Mouse (Mus musculus) erythroblast, embryonic 14.5 days (primary cell): ENCODE data around the gene Chmp3. TPM values are rescaled to one million over a fixed set of nuclear protein-coding genes. Genes with fewer than 3 reads are reported as not detected.

Experiments used
- H3K27me3 ChIP-seq: 2 replicates; pipeline ENCODE4 v1.6.1; 2012; ENCODE audit warnings: inconsistent platforms; ENCODE audit not compliant: control insufficient read depth
- H3K36me3 ChIP-seq: 2 replicates; pipeline ENCODE4 v1.6.1; 2012; ENCODE audit warnings: mild to moderate bottlenecking, inconsistent platforms; ENCODE audit not compliant: control insufficient read depth
- H3K4me1 ChIP-seq: 2 replicates; pipeline ENCODE4 v1.6.1; 2012; ENCODE audit warnings: inconsistent platforms; ENCODE audit not compliant: control insufficient read depth
- H3K4me3 ChIP-seq: replicated peaks from 2 replicates; pipeline ENCODE3; 2012; ENCODE audit warnings: moderate library complexity, mild to moderate bottlenecking, inconsistent platforms
- H3K9me3 ChIP-seq: 2 replicates; pipeline ENCODE4 v1.6.1; 2012; ENCODE audit warnings: low read length, inconsistent platforms, mixed read lengths; ENCODE audit not compliant: control insufficient read depth
- GATA1 ChIP-seq: IDR thresholded peaks from 2 replicates; pipeline ENCODE4 v1.6.1; 2012; ENCODE audit warnings: low read length, inconsistent platforms, mixed read lengths
- TAL1 ChIP-seq: IDR thresholded peaks from 3 replicates; pipeline ENCODE4 v1.6.1; 2012; ENCODE audit warnings: low read length, inconsistent platforms, mixed read lengths
- polyA plus RNA-seq: library from polyadenylated mRNA; stranded (reverse); fragments of >175 nt; gene quantifications from 2 replicates; pipeline ENCODE4 v1.2.3, GENCODE M21; 2012

The Chmp3 gene
- polyA plus RNA-seq, 1 experiment = 4.9 TPM

GRCm38 (mm10) chr6:71624723-71625122 lies 81.1 kb downstream of the Chmp3 start:
- Histone ChIP-seq H3K36me3 (peaks cover 97% of the 10 kb centered on the region), H3K4me3 (no peak overlapping the region), H3K27me3 (no peaks in the 10 kb centered on the region), H3K4me1 (peaks cover 2% of the 10 kb centered on the region), H3K9me3 (no peaks in the 10 kb centered on the region)
- TF ChIP-seq GATA1 (no peak), TAL1 (no peak)

- TF ChIP-seq GATA1 = no peak
- no peak for TF ChIP-seq TAL1
- Histone ChIP-seq H3K4me1 (peaks cover 9% of the 10 kb centered on the region), H3K27me3 (no peaks in the 10 kb centered on the region), H3K4me3 (no peak overlapping the region), H3K9me3 (no peaks in the 10 kb centered on the region), H3K36me3 (peaks cover 97% of the 10 kb centered on the region)
Observed at GRCm38 (mm10) chr6:71625984-71626383, 82.4 kb downstream of the Chmp3 start.

- TF ChIP-seq TAL1 = no peak
- Histone ChIP-seq H3K9me3 (no peaks in the 10 kb centered on the region), H3K4me3 (no peak overlapping the region), H3K4me1 (peaks cover 20% of the 10 kb centered on the region), H3K36me3 (peaks cover 84% of the 10 kb centered on the region), H3K27me3 (no peaks in the 10 kb centered on the region)
Observed at GRCm38 (mm10) chr6:71627325-71627724, 83.7 kb downstream of the Chmp3 start.

- H3K36me3 ChIP-seq = peaks cover 45% of the 10 kb centered on the region
- no peaks in the 10 kb centered on the region for H3K9me3 ChIP-seq
- H3K27me3 ChIP-seq = no peaks in the 10 kb centered on the region
- TF ChIP-seq TAL1 (no peak), GATA1 (no peak)
- H3K4me1 ChIP-seq = peaks cover 28% of the 10 kb centered on the region
- peak overlapping the region; percentile 95 for H3K4me3 ChIP-seq
Observed at GRCm38 (mm10) chr6:71631196-71631595, 87.6 kb downstream of the Chmp3 start.

- TF ChIP-seq TAL1 = no peak
- TF ChIP-seq GATA1 = no peak
- Histone ChIP-seq H3K27me3 (peaks cover 5% of the 10 kb centered on the region), H3K4me1 (peaks cover 28% of the 10 kb centered on the region), H3K9me3 (no peaks in the 10 kb centered on the region), H3K4me3 (peak overlapping the region; percentile 95), H3K36me3 (peaks cover 39% of the 10 kb centered on the region)
Observed at GRCm38 (mm10) chr6:71631706-71632461, 88.3 kb downstream of the Chmp3 start.

Other genes with a start within 250 kb of the Chmp3 start
- gene Smyd1, start 221.6 kb upstream of the Chmp3 start, polyA plus RNA-seq = not detected in 2 replicates
- not detected in 2 replicates for gene Cd8b1, start 221.0 kb upstream of the Chmp3 start, polyA plus RNA-seq
- not detected in 2 replicates for gene Cd8a, start 170.4 kb upstream of the Chmp3 start, polyA plus RNA-seq
- 1.1 TPM in 2 replicates for gene Rmnd5a, start 103.2 kb upstream of the Chmp3 start, polyA plus RNA-seq
- gene Rnf103, start 49.9 kb upstream of the Chmp3 start, polyA plus RNA-seq = 0.36 and 0.44 TPM in 2 replicates
- gene Kdm3a, start 89.2 kb downstream of the Chmp3 start, polyA plus RNA-seq = 0.45 and 0.69 TPM in 2 replicates
- gene Reep1, start 163.8 kb downstream of the Chmp3 start, polyA plus RNA-seq = 0.01 TPM in 1 of 2 replicates, not detected in the other